Mouse (Mus musculus) embryonic facial prominence, embryonic 14.5 days (tissue): ENCODE measurements around the gene Raly. TPM values are rescaled to one million over a fixed set of nuclear protein-coding genes. Genes with fewer than 3 reads are reported as not detected.

Experiments
- ATAC-seq: fragments of 200-750 bp; cut with Nextera tagmentation; 2 replicates; pipeline ENCODE4 v1.8.0; 2017; ENCODE audit warnings: low read depth, moderate number of reproducible peaks, moderate TSS enrichment
- DNase-seq: peaks from one replicate; pipeline ENCODE4 v3.0.0-alpha.2; 2015; ENCODE audit warnings: low spot score
- H3K27ac ChIP-seq: fragments of 300-500 bp; sonication (generic); replicated peaks from 2 replicates; pipeline ENCODE4 v1.5.1; 2014; ENCODE audit warnings: low read depth, mild to moderate bottlenecking, low read length, moderate library complexity
- H3K27me3 ChIP-seq: fragments of 300-500 bp; sonication (generic); replicated peaks from 2 replicates; pipeline ENCODE4 v1.6.1; 2014; ENCODE audit warnings: low read length; ENCODE audit not compliant: control insufficient read depth, insufficient read depth
- H3K36me3 ChIP-seq: fragments of 300-500 bp; sonication (generic); 2 replicates; pipeline ENCODE4 v1.6.1; 2014; ENCODE audit warnings: low read length, mixed read lengths; ENCODE audit not compliant: control insufficient read depth, insufficient read depth
- H3K4me1 ChIP-seq: fragments of 300-500 bp; sonication (generic); 2 replicates; pipeline ENCODE4 v1.6.1; 2014; ENCODE audit warnings: antibody characterized with exemption, low read length; ENCODE audit not compliant: control insufficient read depth, insufficient read depth
- H3K4me2 ChIP-seq: fragments of 300-500 bp; sonication (generic); 2 replicates; pipeline ENCODE4 v1.6.1; 2014; ENCODE audit warnings: low read depth, mild to moderate bottlenecking, low read length, moderate library complexity, mixed read lengths
- H3K4me3 ChIP-seq: fragments of 300-500 bp; sonication (generic); 2 replicates; pipeline ENCODE4 v1.5.1; 2014; ENCODE audit warnings: low read depth, mild to moderate bottlenecking, low read length
- H3K9ac ChIP-seq: fragments of 300-500 bp; sonication (generic); 2 replicates; pipeline ENCODE4 v1.6.1; 2014; ENCODE audit warnings: low read depth, mild to moderate bottlenecking, low read length, moderate library complexity, mixed read lengths
- H3K9me3 ChIP-seq: fragments of 300-500 bp; sonication (generic); 2 replicates; pipeline ENCODE4 v1.6.1; 2016; ENCODE audit warnings: low read length; ENCODE audit not compliant: control insufficient read depth
- WGBS: fragments of 180-500 bp; shearing (Covaris S2); extraction: QIAGEN DNeasy Blood & Tissue Kit; methylation state at CpG from one replicate; pipeline ENCODE4 v1.1.7; 2014; 5-methylcytosine and 5-hydroxymethylcytosine counted together
- polyA plus RNA-seq: library from polyadenylated mRNA; unstranded; fragments of >200 nt; fragmentation: Nextera tagmentation; extraction: Ambion mirVana; gene quantifications from 2 replicates; pipeline ENCODE4 v1.2.1, GENCODE M21; 2014

Gene Raly
- polyA plus RNA-seq, 1 experiment from 2014 or later, result 54.5 TPM

- no peaks in the 10 kb centered on the region for H3K4me1 ChIP-seq
- DNase-seq (no peak), ATAC-seq (no peak)
- 95% methylated on average over 2 of the region's 2 CpGs for WGBS
- H3K4me2 ChIP-seq, result no peak overlapping the region
- H3K4me3 ChIP-seq, result no peak overlapping the region
- H3K36me3 ChIP-seq, result peaks cover 12% of the 10 kb centered on the region; the same call in 1 of the 2 replicates
- H3K9ac ChIP-seq, result no peak overlapping the region
- peaks cover 23% of the 10 kb centered on the region for H3K9me3 ChIP-seq
- no peaks in the 10 kb centered on the region for H3K27me3 ChIP-seq
- H3K27ac ChIP-seq, result no peak overlapping the region
These were observed 45.6 kb downstream of the Raly start for GRCm38 (mm10) chr2:154836537-154836936.

- H3K36me3 ChIP-seq, result 0 out of 2 replicates have a peak, but pooled peaks cover 22% of the 10 kb centered on the region
- ATAC-seq, result no peak
- H3K9me3 ChIP-seq, result no peaks in the 10 kb centered on the region
- no peak overlapping the region for H3K9ac ChIP-seq
- H3K4me1 ChIP-seq, result no peaks in the 10 kb centered on the region
- no peak overlapping the region for H3K4me3 ChIP-seq
- H3K27ac ChIP-seq, result no peak overlapping the region
- H3K4me2 ChIP-seq, result no peak overlapping the region
- DNase-seq, result no peak
- H3K27me3 ChIP-seq, result no peaks in the 10 kb centered on the region
These were observed 57.2 kb downstream of the Raly start for GRCm38 (mm10) chr2:154848086-154848485.

GRCm38 (mm10) chr2:154855383-154855782 lies 64.5 kb downstream of the Raly start:
- WGBS, result 86% methylated on average over 1 of the region's 1 CpGs
- Histone ChIP-seq H3K27me3 (no peaks in the 10 kb centered on the region), H3K9me3 (no peaks in the 10 kb centered on the region), H3K36me3 (peaks cover 39% of the 10 kb centered on the region), H3K4me2 (no peak overlapping the region), H3K4me1 (no peaks in the 10 kb centered on the region), H3K27ac (no peak overlapping the region), H3K4me3 (no peak overlapping the region), H3K9ac (no peak overlapping the region)
- no peak for ATAC-seq
- peak; percentile 70 for DNase-seq

- no peak for ATAC-seq
- Histone ChIP-seq H3K9ac (no peak overlapping the region), H3K4me1 (no peaks in the 10 kb centered on the region), H3K36me3 (peaks cover 93% of the 10 kb centered on the region), H3K4me3 (no peak overlapping the region), H3K27ac (no peak overlapping the region), H3K9me3 (no peaks in the 10 kb centered on the region), H3K4me2 (no peak overlapping the region), H3K27me3 (no peaks in the 10 kb centered on the region)
- 94% methylated on average over 13 of the region's 13 CpGs for WGBS
- DNase-seq, result no peak
These were observed 72.8 kb downstream of the Raly start for GRCm38 (mm10) chr2:154863672-154864071.

GRCm38 (mm10) chr2:154865696-154866095 lies 74.8 kb downstream of the Raly start:
- ATAC-seq, result no peak
- Histone ChIP-seq H3K4me3 (no peak overlapping the region), H3K4me1 (no peaks in the 10 kb centered on the region), H3K36me3 (peaks cover 95% of the 10 kb centered on the region), H3K27me3 (no peaks in the 10 kb centered on the region), H3K9me3 (no peaks in the 10 kb centered on the region), H3K9ac (no peak overlapping the region), H3K4me2 (no peak overlapping the region), H3K27ac (no peak overlapping the region)
- DNase-seq, result no peak
- 80% methylated on average over 3 of the region's 3 CpGs for WGBS

GRCm38 (mm10) chr2:154868106-154868505 lies 77.2 kb downstream of the Raly start:
- H3K9ac ChIP-seq, result no peak overlapping the region
- no peak overlapping the region for H3K27ac ChIP-seq
- no peaks in the 10 kb centered on the region for H3K4me1 ChIP-seq
- H3K4me2 ChIP-seq, result no peak overlapping the region
- ATAC-seq (no peak), DNase-seq (no peak)
- peaks cover 92% of the 10 kb centered on the region for H3K36me3 ChIP-seq
- H3K27me3 ChIP-seq, result no peaks in the 10 kb centered on the region
- 92% methylated on average over 1 of the region's 1 CpGs for WGBS
- no peaks in the 10 kb centered on the region for H3K9me3 ChIP-seq
- H3K4me3 ChIP-seq, result no peak overlapping the region

GRCm38 (mm10) chr2:154869954-154870641 lies 79.2 kb downstream of the Raly start:
- Histone ChIP-seq H3K9ac (no peak overlapping the region), H3K9me3 (no peaks in the 10 kb centered on the region), H3K4me3 (no peak overlapping the region), H3K27me3 (no peaks in the 10 kb centered on the region), H3K27ac (no peak overlapping the region), H3K4me2 (no peak overlapping the region), H3K4me1 (no peaks in the 10 kb centered on the region), H3K36me3 (peaks cover 90% of the 10 kb centered on the region)
- DNase-seq (no peak), ATAC-seq (no peak)

GRCm38 (mm10) chr2:154876621-154877020 lies 85.7 kb downstream of the Raly start:
- no peak for ATAC-seq
- H3K27me3 ChIP-seq, result no peaks in the 10 kb centered on the region
- H3K4me2 ChIP-seq, result no peak overlapping the region
- no peak overlapping the region for H3K4me3 ChIP-seq
- H3K36me3 ChIP-seq, result peaks cover 83% of the 10 kb centered on the region
- H3K27ac ChIP-seq, result no peak overlapping the region
- no peak for DNase-seq
- H3K9ac ChIP-seq, result no peak overlapping the region
- WGBS, result 81% methylated on average over 2 of the region's 2 CpGs
- H3K9me3 ChIP-seq, result no peaks in the 10 kb centered on the region
- no peaks in the 10 kb centered on the region for H3K4me1 ChIP-seq

GRCm38 (mm10) chr2:154891585-154891984 lies 100.7 kb downstream of the Raly start:
- H3K9me3 ChIP-seq, result no peaks in the 10 kb centered on the region

More at GRCm38 (mm10) chr2:154891585-154891984, 100.7 kb downstream of the Raly start:
- H3K27ac ChIP-seq, result peak overlapping the region; percentile 86; the same call in 1 of the 2 replicates
- peak overlapping the region; percentile 94 for H3K4me3 ChIP-seq
- peaks cover 8% of the 10 kb centered on the region for H3K4me1 ChIP-seq
- H3K4me2 ChIP-seq, result peak overlapping the region; percentile 81
- H3K36me3 ChIP-seq, result peaks cover 14% of the 10 kb centered on the region
- DNase-seq (no peak), ATAC-seq (no peak)
- 6% methylated on average over 2 of the region's 2 CpGs for WGBS
- peak overlapping the region; percentile 95 for H3K9ac ChIP-seq
- no peaks in the 10 kb centered on the region for H3K27me3 ChIP-seq
